Mouse (Mus musculus): ENCODE data around the gene Polg. TPM values are rescaled to one million over a fixed set of nuclear protein-coding genes. Genes with fewer than 3 reads are reported as not detected.

Polg gene
- 69.9 and 72.8 TPM in 2 replicates for polyA plus RNA-seq (2012; rRNA removed)

- WGBS: under 1% methylated on average over 76 of the region's 76 CpGs
- Histone ChIP-seq H3K4me3 (replicated peaks; ENCODE audit: insufficient read depth, low read depth, low read length) (peak within 1 kb of the TSS; percentile 83), H3K4me1 (ENCODE audit: control insufficient read depth, insufficient read depth, low read length) (peaks cover 11% of the 10 kb centered on the region; the same call in 1 of the 2 replicates), H3K27me3 (ENCODE audit: control insufficient read depth, insufficient read depth, low read length) (no peaks in the 10 kb centered on the region), H3K27ac (ENCODE audit: insufficient read depth, low read length) (0 out of 2 replicates have a peak within 1 kb of the TSS, but pooled peaks have one; percentile 47)
- TF ChIP-seq POLR2A (IDR thresholded peaks at IDR 0.05; ENCODE audit: borderline replicate concordance, insufficient read depth, low read length): peak; percentile 80
- TF ChIP-seq CTCF (IDR thresholded peaks at IDR 0.05; ENCODE audit: borderline replicate concordance, insufficient read depth, low read depth, low read length): no peak
- peak; percentile 99 to 100 for DNase-seq
Observed at GRCm38 (mm10) chr7:79466053-79466901, at the start of gene Polg. Polg (minus strand) TSS chr7:79466362.

- Histone ChIP-seq H3K4me1 (ENCODE audit: control insufficient read depth, insufficient read depth, low read length) (peaks cover 38% of the 10 kb centered on the region), H3K27ac (ENCODE audit: insufficient read depth, low read length) (peak overlapping the region; percentile 55), H3K27me3 (ENCODE audit: control insufficient read depth, insufficient read depth, low read length) (no peaks in the 10 kb centered on the region), H3K4me3 (replicated peaks; ENCODE audit: insufficient read depth, low read depth, low read length) (peak overlapping the region; percentile 45)
- TF ChIP-seq CTCF (IDR thresholded peaks at IDR 0.05; ENCODE audit: borderline replicate concordance, insufficient read depth, low read depth, low read length) (no peak), POLR2A (IDR thresholded peaks at IDR 0.05; ENCODE audit: borderline replicate concordance, insufficient read depth, low read length) (no peak)
- DNase-seq: peak in 1 of 2 experiments; percentile 40
- 37% methylated on average over 9 of the region's 9 CpGs for WGBS
Observed at GRCm38 (mm10) chr7:79515861-79516260, 49.7 kb upstream of the Polg start.

GRCm38 (mm10) chr7:79515221-79515743 lies 49.1 kb upstream of the Polg start:
- 5% methylated on average over 57 of the region's 57 CpGs for WGBS
- Histone ChIP-seq H3K4me1 (ENCODE audit: control insufficient read depth, insufficient read depth, low read length) (peaks cover 32% of the 10 kb centered on the region), H3K27me3 (ENCODE audit: control insufficient read depth, insufficient read depth, low read length) (no peaks in the 10 kb centered on the region), H3K4me3 (replicated peaks; ENCODE audit: insufficient read depth, low read depth, low read length) (peak overlapping the region; percentile 45), H3K27ac (ENCODE audit: insufficient read depth, low read length) (peak overlapping the region; percentile 55)
- TF ChIP-seq CTCF (IDR thresholded peaks at IDR 0.05; ENCODE audit: borderline replicate concordance, insufficient read depth, low read depth, low read length) (no peak), POLR2A (IDR thresholded peaks at IDR 0.05; ENCODE audit: borderline replicate concordance, insufficient read depth, low read length) (no peak)
- peak; percentile 76 to 80 for DNase-seq

- TF ChIP-seq CTCF (IDR thresholded peaks at IDR 0.05; ENCODE audit: borderline replicate concordance, insufficient read depth, low read depth, low read length) (no peak), POLR2A (IDR thresholded peaks at IDR 0.05; ENCODE audit: borderline replicate concordance, insufficient read depth, low read length) (no peak)
- Histone ChIP-seq H3K27ac (ENCODE audit: insufficient read depth, low read length) (no peak overlapping the region; the same call in 1 of the 2 replicates), H3K4me1 (ENCODE audit: control insufficient read depth, insufficient read depth, low read length) (peaks cover 24% of the 10 kb centered on the region), H3K27me3 (ENCODE audit: control insufficient read depth, insufficient read depth, low read length) (no peaks in the 10 kb centered on the region), H3K4me3 (replicated peaks; ENCODE audit: insufficient read depth, low read depth, low read length) (no peak overlapping the region)
- DNase-seq: peak in 1 of 2 experiments; percentile 45
- WGBS: 69% methylated on average over 20 of the region's 20 CpGs
Observed at GRCm38 (mm10) chr7:79514361-79514881, 48.3 kb upstream of the Polg start.

GRCm38 (mm10) chr7:79513466-79513865 lies 47.3 kb upstream of the Polg start:
- no peak overlapping the region for H3K27ac ChIP-seq (ENCODE audit: insufficient read depth, low read length)
- no peak for TF ChIP-seq CTCF (IDR thresholded peaks at IDR 0.05; ENCODE audit: borderline replicate concordance, insufficient read depth, low read depth, low read length)
- TF ChIP-seq POLR2A (IDR thresholded peaks at IDR 0.05; ENCODE audit: borderline replicate concordance, insufficient read depth, low read length): no peak
- no peak for DNase-seq
- no peaks in the 10 kb centered on the region for H3K27me3 ChIP-seq (ENCODE audit: control insufficient read depth, insufficient read depth, low read length)
- H3K4me1 ChIP-seq (ENCODE audit: control insufficient read depth, insufficient read depth, low read length): peaks cover 25% of the 10 kb centered on the region
- 59% methylated on average over 2 of the region's 2 CpGs for WGBS
- no peak overlapping the region for H3K4me3 ChIP-seq (replicated peaks; ENCODE audit: insufficient read depth, low read depth, low read length)

- TF ChIP-seq CTCF (IDR thresholded peaks at IDR 0.05; ENCODE audit: borderline replicate concordance, insufficient read depth, low read depth, low read length) (no peak), POLR2A (IDR thresholded peaks at IDR 0.05; ENCODE audit: borderline replicate concordance, insufficient read depth, low read length) (no peak)
- whole genome bisulfite sequencing: 13% methylated on average over 4 of the region's 4 CpGs
- Histone ChIP-seq H3K27me3 (ENCODE audit: control insufficient read depth, insufficient read depth, low read length) (no peaks in the 10 kb centered on the region), H3K4me1 (ENCODE audit: control insufficient read depth, insufficient read depth, low read length) (peaks cover 34% of the 10 kb centered on the region), H3K27ac (ENCODE audit: insufficient read depth, low read length) (peak overlapping the region; percentile 65), H3K4me3 (replicated peaks; ENCODE audit: insufficient read depth, low read depth, low read length) (no peak overlapping the region)
- peak; percentile 53 to 65 for DNase-seq
Observed at GRCm38 (mm10) chr7:79512496-79512895, 46.3 kb upstream of the Polg start.

- WGBS: 65% methylated on average over 5 of the region's 5 CpGs
Observed at GRCm38 (mm10) chr7:79511656-79512055, 45.5 kb upstream of the Polg start.

More at GRCm38 (mm10) chr7:79511656-79512055, 45.5 kb upstream of the Polg start:
- 0 out of 2 replicates have a peak overlapping the region, but pooled peaks have one; percentile 33 for H3K27ac ChIP-seq (ENCODE audit: insufficient read depth, low read length)
- TF ChIP-seq CTCF (IDR thresholded peaks at IDR 0.05; ENCODE audit: borderline replicate concordance, insufficient read depth, low read depth, low read length) (no peak), POLR2A (IDR thresholded peaks at IDR 0.05; ENCODE audit: borderline replicate concordance, insufficient read depth, low read length) (no peak)
- H3K27me3 ChIP-seq (ENCODE audit: control insufficient read depth, insufficient read depth, low read length): no peaks in the 10 kb centered on the region
- no peak overlapping the region for H3K4me3 ChIP-seq (replicated peaks; ENCODE audit: insufficient read depth, low read depth, low read length)
- peak in 1 of 2 experiments; percentile 14 for DNase-seq
- peaks cover 40% of the 10 kb centered on the region for H3K4me1 ChIP-seq (ENCODE audit: control insufficient read depth, insufficient read depth, low read length)
